Mouse (Mus musculus): ENCODE data around the gene Tmod2. TPM values are rescaled to one million over a fixed set of nuclear protein-coding genes. Genes with fewer than 3 reads are reported as not detected.

Tmod2 gene
- total RNA-seq, 1 experiment: 6.1 TPM

GRCm38 (mm10) chr9:75546885-75547553 is 64.1 kb downstream of the Tmod2 start:
- in situ Hi-C loops (cut with MboI; ENCODE audit: low sequenced_read_pairs in 2 of 2, unreplicated experiment in 2 of 2): no loop called here
- Histone ChIP-seq H3K4me1 (ENCODE audit: control insufficient read depth in 2 of 2, insufficient read depth in 2 of 2, low read length in 2 of 2, poor library complexity in 1 of 2) (peaks cover 0 to 4% of the 10 kb centered on the region in 2 experiments; a peak in 2 of 4 replicates), H3K4me3 (ENCODE audit: insufficient read depth in 1 of 2, low read depth in 1 of 2, low read length in 2 of 2, poor library complexity in 1 of 2, severe bottlenecking in 1 of 2) (peak overlapping the region in 1 of 2 experiments; percentile 42; a peak in 2 of 4 replicates), H3K9ac (ENCODE audit: insufficient read depth, low read depth, low read length, poor library complexity, severe bottlenecking) (no peak overlapping the region), H3K9me3 (ENCODE audit: control insufficient read depth, insufficient read depth, low read depth, low read length) (no peaks in the 10 kb centered on the region), H3K36me3 (ENCODE audit: control insufficient read depth, insufficient read depth, low read length, poor library complexity, severe bottlenecking) (no peaks in the 10 kb centered on the region), H3K27ac (ENCODE audit: insufficient read depth, low read depth, low read length, poor library complexity, severe bottlenecking) (no peak overlapping the region)
- DNase-seq (ENCODE audit: low read depth, low spot score): no peak
- TF ChIP-seq ZC3H11A (IDR thresholded peaks at IDR 0.05; ENCODE audit: borderline replicate concordance, low read depth, low read length): no peak
- no peak for TF ChIP-seq ZNF384 (IDR thresholded peaks at IDR 0.05; ENCODE audit: low read depth, low read length)
- no peak for TF ChIP-seq HCFC1 (IDR thresholded peaks at IDR 0.05; ENCODE audit: borderline replicate concordance, insufficient read depth, low read length)
- TF ChIP-seq CHD2 (IDR thresholded peaks at IDR 0.05; ENCODE audit: low read depth, low read length): no peak
- no peak for TF ChIP-seq MAFK (IDR thresholded peaks at IDR 0.05; ENCODE audit: insufficient read depth, low read depth, low read length)

DNA sequence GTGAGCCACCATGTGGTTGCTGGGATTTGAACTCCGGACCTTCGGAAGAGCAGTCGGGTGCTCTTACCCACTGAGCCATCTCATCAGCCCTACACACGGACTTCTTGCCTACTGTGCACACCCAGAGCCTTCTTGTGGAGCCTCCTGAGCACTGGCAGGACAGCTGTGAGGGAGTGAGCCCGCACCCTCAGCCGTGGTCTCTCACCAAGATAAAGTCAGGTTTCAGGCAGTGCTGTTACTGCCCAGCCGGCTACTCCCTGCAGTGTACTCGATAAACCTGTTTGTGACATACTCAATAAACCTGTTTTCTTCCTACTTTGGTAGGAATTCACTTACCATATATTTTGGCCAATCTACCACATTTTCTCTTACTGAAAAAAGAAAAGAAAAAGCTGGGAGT is 65.6 kb downstream of the Tmod2 start:
- H3K4me3 ChIP-seq (ENCODE audit: insufficient read depth in 1 of 2, low read depth in 1 of 2, low read length in 2 of 2, poor library complexity in 1 of 2, severe bottlenecking in 1 of 2): no peak overlapping the region
- H3K36me3 ChIP-seq (ENCODE audit: control insufficient read depth, insufficient read depth, low read length, poor library complexity, severe bottlenecking): no peaks in the 10 kb centered on the region
- TF ChIP-seq HCFC1 (IDR thresholded peaks at IDR 0.05; ENCODE audit: borderline replicate concordance, insufficient read depth, low read length): no peak
- no peak for TF ChIP-seq CHD2 (IDR thresholded peaks at IDR 0.05; ENCODE audit: low read depth, low read length)
- no peak for TF ChIP-seq ZNF384 (IDR thresholded peaks at IDR 0.05; ENCODE audit: low read depth, low read length)
- TF ChIP-seq ZC3H11A (IDR thresholded peaks at IDR 0.05; ENCODE audit: borderline replicate concordance, low read depth, low read length): no peak
- no peak for TF ChIP-seq MAFK (IDR thresholded peaks at IDR 0.05; ENCODE audit: insufficient read depth, low read depth, low read length)
- no peak overlapping the region for H3K9ac ChIP-seq (ENCODE audit: insufficient read depth, low read depth, low read length, poor library complexity, severe bottlenecking)
- in situ Hi-C loops (cut with MboI; ENCODE audit: low sequenced_read_pairs in 2 of 2, unreplicated experiment in 2 of 2): no loop called here
- H3K9me3 ChIP-seq (ENCODE audit: control insufficient read depth, insufficient read depth, low read depth, low read length): no peaks in the 10 kb centered on the region
- H3K4me1 ChIP-seq (ENCODE audit: control insufficient read depth in 2 of 2, insufficient read depth in 2 of 2, low read length in 2 of 2, poor library complexity in 1 of 2): peaks cover 0 to 4% of the 10 kb centered on the region in 2 experiments; a peak in 1 of 4 replicates
- DNase-seq (ENCODE audit: low read depth, low spot score): no peak
- no peak overlapping the region for H3K27ac ChIP-seq (ENCODE audit: insufficient read depth, low read depth, low read length, poor library complexity, severe bottlenecking)

DNA sequence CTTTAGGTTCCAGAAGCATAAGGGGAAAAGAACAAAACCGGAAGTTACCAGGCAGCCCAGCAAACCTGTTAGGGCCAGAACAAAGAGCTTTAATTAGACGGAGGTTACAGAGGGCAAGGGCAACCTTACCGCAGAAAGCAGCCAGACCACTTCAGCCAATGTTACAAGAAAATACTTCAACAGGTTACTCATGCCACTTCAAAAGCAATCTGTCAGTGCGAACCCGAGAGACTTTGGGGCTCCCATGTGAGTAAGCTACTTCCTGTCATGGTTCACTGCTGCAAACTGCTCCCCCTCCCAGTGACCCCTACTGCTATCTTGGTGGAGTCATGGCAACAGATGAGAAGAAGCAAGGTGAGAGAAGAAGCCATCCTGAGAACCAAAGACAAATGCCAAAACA is 69.6 kb downstream of the Tmod2 start:
- no peaks in the 10 kb centered on the region for H3K36me3 ChIP-seq (ENCODE audit: control insufficient read depth, insufficient read depth, low read length, poor library complexity, severe bottlenecking)
- in situ Hi-C loops (cut with MboI; ENCODE audit: low sequenced_read_pairs in 2 of 2, unreplicated experiment in 2 of 2): no loop called here
- H3K9ac ChIP-seq (ENCODE audit: insufficient read depth, low read depth, low read length, poor library complexity, severe bottlenecking): no peak overlapping the region
- TF ChIP-seq ZC3H11A (IDR thresholded peaks at IDR 0.05; ENCODE audit: borderline replicate concordance, low read depth, low read length): no peak
- no peak for TF ChIP-seq ZNF384 (IDR thresholded peaks at IDR 0.05; ENCODE audit: low read depth, low read length)
- no peak for TF ChIP-seq MAFK (IDR thresholded peaks at IDR 0.05; ENCODE audit: insufficient read depth, low read depth, low read length)
- no peak for TF ChIP-seq HCFC1 (IDR thresholded peaks at IDR 0.05; ENCODE audit: borderline replicate concordance, insufficient read depth, low read length)
- TF ChIP-seq CHD2 (IDR thresholded peaks at IDR 0.05; ENCODE audit: low read depth, low read length): no peak
- no peaks in the 10 kb centered on the region for H3K9me3 ChIP-seq (ENCODE audit: control insufficient read depth, insufficient read depth, low read depth, low read length)
- H3K27ac ChIP-seq (ENCODE audit: insufficient read depth, low read depth, low read length, poor library complexity, severe bottlenecking): no peak overlapping the region
- peaks cover 0 to 4% of the 10 kb centered on the region in 2 experiments; a peak in 1 of 4 replicates for H3K4me1 ChIP-seq (ENCODE audit: control insufficient read depth in 2 of 2, insufficient read depth in 2 of 2, low read length in 2 of 2, poor library complexity in 1 of 2)
- DNase-seq (ENCODE audit: low read depth, low spot score): no peak
- H3K4me3 ChIP-seq (ENCODE audit: insufficient read depth in 1 of 2, low read depth in 1 of 2, low read length in 2 of 2, poor library complexity in 1 of 2, severe bottlenecking in 1 of 2): no peak overlapping the region

- in situ Hi-C loops (cut with MboI; ENCODE audit: low sequenced_read_pairs in 2 of 2, unreplicated experiment in 2 of 2): no loop called here
- no peak for DNase-seq (ENCODE audit: low read depth, low spot score)
- no peak overlapping the region for H3K9ac ChIP-seq (ENCODE audit: insufficient read depth, low read depth, low read length, poor library complexity, severe bottlenecking)
- H3K4me1 ChIP-seq (ENCODE audit: control insufficient read depth in 2 of 2, insufficient read depth in 2 of 2, low read length in 2 of 2, poor library complexity in 1 of 2): peaks cover 0 to under 1% of the 10 kb centered on the region in 2 experiments; a peak in 1 of 4 replicates
- H3K9me3 ChIP-seq (ENCODE audit: control insufficient read depth, insufficient read depth, low read depth, low read length): no peaks in the 10 kb centered on the region
- TF ChIP-seq MAFK (IDR thresholded peaks at IDR 0.05; ENCODE audit: insufficient read depth, low read depth, low read length): no peak
- TF ChIP-seq ZNF384 (IDR thresholded peaks at IDR 0.05; ENCODE audit: low read depth, low read length): no peak
- TF ChIP-seq ZC3H11A (IDR thresholded peaks at IDR 0.05; ENCODE audit: borderline replicate concordance, low read depth, low read length): no peak
- no peak for TF ChIP-seq CHD2 (IDR thresholded peaks at IDR 0.05; ENCODE audit: low read depth, low read length)
- TF ChIP-seq HCFC1 (IDR thresholded peaks at IDR 0.05; ENCODE audit: borderline replicate concordance, insufficient read depth, low read length): no peak
- no peaks in the 10 kb centered on the region for H3K36me3 ChIP-seq (ENCODE audit: control insufficient read depth, insufficient read depth, low read length, poor library complexity, severe bottlenecking)
- no peak overlapping the region for H3K27ac ChIP-seq (ENCODE audit: insufficient read depth, low read depth, low read length, poor library complexity, severe bottlenecking)
- H3K4me3 ChIP-seq (ENCODE audit: insufficient read depth in 1 of 2, low read depth in 1 of 2, low read length in 2 of 2, poor library complexity in 1 of 2, severe bottlenecking in 1 of 2): no peak overlapping the region
These were observed 74.7 kb downstream of the Tmod2 start for GRCm38 (mm10) chr9:75536422-75536821.

Data from ES-E14 (cell line).